Mouse (Mus musculus): ENCODE results near the gene Aprt.

GRCm38 (mm10) chr8:122593783-122594507 lies 17.2 kb upstream of the Aprt start:
- no peak for TF ChIP-seq CTCF (IDR thresholded peaks at IDR 0.05; ENCODE audit: control insufficient read depth, insufficient read depth, low read length)
- TF ChIP-seq POLR2A (IDR thresholded peaks at IDR 0.05; ENCODE audit: borderline replicate concordance, control insufficient read depth, low read depth, low read length), result no peak
